Mouse (Mus musculus): ENCODE measurements around the gene Dnajb7.
A peak's percentile ranks its signal among the peaks of the same experiment; 100 is the strongest.
"Not testable (repeated sequence)": the region's sequence is repeated elsewhere in the genome, so short reads cannot be mapped to it uniquely, and the experiment has no call there.

The Dnajb7 gene

DNA sequence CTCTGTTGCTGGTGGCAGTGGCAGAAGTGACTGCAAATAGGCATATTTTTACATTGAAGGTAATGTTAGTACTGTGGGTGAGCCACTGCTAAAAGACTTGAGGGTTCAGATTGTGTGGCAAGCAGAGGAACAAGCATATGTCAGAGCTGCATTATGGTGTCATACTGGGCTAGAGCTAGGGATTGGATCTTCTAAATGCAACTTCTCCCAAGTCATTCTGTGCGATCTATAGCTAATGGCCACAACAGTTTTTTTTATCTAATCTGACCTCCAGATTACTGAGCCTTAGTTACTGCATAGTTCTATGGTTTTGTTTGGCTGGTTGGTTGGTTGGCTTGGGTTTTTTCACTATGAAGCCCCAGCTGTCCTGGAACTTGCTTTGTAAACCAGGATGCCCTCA is at the start of gene Dnajb7:
Gene Dnajb7, minus strand, starts transcription at position 101 of the 400 bp plus-strand sequence.
- no peak for DNase-seq (ENCODE audit: low read depth)

DNA sequence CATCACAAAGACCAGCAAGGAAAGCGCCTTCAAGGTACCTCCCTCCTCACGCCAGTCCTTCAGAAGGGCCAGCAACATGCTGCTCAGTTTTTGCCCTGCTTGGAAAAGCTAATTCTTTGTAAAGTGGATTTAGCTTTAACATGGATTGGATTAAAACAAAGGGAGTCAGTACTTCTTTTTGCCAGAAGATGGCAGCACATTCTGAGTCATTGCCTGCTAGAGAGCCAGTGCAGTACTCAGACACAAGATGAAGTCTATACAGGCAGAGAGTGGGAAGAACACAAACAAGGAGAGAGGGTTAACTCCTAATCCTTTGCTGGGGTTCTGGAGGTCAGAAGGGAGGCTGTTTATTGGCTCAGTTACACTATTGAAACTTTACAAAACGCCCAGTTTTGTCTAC is 40.4 kb upstream of the Dnajb7 start:
- peak; percentile 65 for DNase-seq (ENCODE audit: low read depth)

DNA sequence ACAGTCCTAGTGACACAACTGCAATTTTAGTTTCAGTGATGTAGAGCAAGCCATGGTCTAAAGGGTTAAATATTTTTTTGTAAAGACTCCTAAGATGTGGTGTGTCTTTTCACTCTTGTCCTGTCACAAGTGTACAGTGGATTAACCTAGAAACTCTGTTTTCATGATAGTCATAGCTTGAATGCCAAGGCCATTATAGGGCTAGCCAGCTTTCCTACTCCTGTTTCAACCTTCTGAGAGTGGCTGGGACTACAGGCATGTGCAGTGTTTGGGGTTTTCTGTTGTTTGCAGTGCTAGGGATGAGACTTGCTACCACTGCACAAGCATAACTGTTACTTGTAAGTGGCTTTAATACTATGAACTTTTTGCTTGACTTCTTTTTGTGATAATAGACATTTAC is 31.1 kb upstream of the Dnajb7 start:
- DNase-seq (ENCODE audit: low read depth), result no peak

DNA sequence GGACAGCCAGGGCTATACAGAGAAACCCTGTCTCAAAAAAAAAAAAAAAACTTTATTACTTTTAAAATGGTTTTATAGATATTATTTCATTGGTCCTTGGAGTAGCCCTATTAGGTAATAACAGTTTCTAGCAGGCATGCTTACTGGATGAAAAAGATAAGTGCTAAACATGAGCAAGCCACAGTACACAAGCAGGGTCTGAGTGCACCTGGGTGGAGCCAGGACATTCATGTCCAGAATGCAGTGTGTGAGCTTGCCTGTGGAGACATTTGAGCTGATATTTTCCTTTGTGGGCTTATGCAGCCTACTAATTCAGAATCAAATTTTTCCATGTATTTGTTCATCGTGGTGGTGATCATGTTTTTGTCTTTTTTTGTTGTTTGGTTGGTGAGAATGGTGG is 30.2 kb upstream of the Dnajb7 start:
- DNase-seq (ENCODE audit: low read depth), result no peak

DNA sequence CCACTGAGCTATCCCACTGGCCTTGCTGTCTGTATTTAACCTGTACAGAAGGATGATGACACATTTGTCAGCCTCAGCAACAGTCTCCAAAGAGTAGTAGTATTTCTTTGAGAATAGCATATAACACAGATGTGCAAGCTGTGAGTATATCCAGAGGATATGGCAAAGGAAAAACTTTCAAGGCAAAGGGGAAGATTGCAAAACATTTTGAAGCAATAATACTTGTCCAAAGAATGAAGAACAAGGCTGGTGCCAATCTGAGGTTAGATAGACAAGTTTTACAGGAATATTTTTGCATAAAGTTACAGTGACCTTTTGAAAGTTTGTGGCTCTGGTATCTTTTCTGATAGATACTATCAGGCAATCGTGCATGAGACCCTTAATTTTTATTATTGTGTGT is 23.1 kb upstream of the Dnajb7 start:
- DNase-seq (ENCODE audit: low read depth), result no peak

DNA sequence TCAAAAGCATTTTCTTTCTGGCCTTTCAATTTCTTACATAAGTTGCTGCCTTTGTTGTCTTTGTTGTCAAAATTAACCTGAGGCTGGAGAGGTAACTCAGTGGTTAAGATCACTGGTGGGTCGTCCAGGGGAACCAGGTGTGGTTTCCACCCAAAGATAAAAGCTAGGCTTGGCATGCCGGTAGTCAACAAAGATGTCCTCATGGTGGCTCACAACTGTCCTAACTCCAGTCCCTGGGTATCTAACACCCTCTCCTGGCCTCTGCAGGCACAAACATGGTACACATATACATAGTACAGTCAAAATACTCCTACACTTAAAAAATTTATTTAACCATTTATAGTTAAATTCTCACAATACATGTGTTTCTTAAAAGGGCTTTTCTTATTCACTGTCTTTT is 19.8 kb upstream of the Dnajb7 start:
- DNase-seq (ENCODE audit: low read depth), result no peak

DNA sequence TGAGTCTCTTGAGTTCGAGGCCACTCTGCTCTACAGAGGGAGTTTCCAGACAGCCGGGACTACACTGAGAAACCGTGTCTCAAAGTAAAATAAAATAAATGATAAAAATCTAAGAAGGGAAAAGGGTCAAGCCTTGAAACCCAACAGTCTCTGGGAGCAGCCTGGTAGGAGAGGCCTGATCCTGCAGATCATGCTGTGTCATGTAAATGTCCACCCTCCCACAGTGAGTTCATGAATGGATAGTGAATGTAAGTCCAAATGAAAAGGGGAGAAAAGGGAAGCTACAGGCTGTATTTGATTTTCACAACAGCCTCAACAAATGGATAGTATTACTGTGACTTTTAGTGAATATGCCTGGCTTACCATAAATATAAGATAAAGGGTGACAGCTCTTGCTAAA is 17.2 kb upstream of the Dnajb7 start:
- DNase-seq (ENCODE audit: low read depth), result no peak

DNA sequence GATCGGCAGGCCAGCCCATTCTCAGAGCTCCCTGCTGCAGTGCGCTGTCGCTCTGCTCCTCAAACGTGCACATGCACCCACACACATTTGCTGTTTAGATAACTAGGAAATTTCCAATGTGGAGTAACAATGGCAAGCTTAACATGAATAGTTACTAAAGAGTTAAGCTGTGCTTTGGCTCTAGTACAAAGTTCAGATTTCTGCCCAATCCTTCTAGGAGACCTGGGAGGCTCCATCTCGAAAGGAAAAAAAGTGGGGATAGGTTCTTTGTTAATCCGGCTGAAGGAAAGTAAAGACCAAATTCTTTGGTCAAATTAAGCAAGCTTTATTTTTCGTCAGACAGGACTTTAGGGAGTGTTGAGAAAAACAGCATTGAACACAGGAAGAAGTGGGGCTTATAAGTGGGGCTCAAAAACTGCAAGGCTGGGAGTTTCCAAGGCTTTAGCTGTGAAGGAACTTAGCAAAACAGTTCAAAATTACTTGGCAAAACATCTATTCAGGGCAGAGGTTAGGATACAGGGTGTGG is 14.1 kb upstream of the Dnajb7 start:
- no peak for DNase-seq (ENCODE audit: low read depth)

DNA sequence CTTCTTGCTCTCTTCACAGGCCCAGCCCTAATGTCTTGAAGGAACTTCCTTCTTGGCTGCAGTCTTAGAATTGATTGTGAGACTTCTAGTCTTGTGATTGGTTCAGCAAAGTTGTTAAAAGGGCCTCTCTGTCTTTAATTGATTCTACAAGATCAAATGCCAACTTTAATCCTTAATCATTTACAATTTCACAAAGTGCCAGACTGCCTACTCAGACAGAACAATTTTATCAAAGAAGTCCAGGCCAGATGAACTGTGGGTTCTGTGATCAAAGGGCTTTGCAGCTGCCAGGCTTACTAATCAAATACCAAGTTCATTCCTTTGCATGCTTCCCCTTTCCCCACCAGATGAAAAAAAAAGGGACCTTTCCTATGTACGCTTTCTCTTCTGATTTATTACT is 13.4 kb upstream of the Dnajb7 start:
- no peak for DNase-seq (ENCODE audit: low read depth)

DNA sequence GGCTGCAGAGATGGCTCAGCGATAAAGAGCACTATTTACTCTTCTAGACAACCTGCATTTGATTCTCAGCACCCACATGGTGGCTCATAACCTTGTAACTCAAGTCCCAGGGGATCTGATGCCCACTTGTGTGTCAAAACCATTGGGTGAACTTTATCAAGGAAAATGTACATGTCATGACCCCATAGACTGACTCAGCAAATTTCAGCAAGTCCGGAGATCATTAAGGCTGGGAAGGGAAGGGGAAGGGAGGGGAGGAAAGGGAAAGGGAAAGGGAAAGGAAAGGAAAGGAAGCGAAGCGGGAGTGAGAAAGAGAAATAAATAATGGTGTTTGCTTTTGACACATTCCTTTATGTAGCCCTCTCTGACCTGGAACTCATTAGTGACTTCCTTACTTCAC is 10.0 kb upstream of the Dnajb7 start:
- no peak for DNase-seq (ENCODE audit: low read depth)

DNA sequence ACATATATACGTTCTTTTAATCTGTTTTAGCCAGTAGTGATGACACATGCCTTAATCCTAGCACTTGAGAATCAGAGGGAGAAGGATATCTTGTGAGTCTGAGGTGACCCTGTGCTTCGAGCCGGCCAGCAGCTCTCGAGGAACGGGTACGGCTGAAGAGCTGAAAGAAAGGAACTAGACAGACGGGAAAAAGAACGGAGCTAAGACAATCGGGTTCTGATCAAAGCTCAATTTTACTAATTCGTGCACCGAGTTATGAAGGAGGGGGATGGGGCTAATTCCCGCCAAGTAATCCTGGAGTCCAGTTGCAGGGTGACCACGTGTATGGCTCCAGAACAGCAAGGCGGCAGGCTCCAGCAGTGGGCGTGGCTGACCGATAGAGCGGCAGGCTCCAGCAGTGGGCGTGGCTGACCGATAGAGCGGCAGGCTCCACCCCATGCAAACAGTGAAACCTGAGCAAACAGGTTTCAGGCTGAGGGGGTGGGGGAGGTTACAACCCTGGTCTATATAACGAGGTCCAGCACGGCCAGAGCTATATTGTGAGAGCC is 8.7 kb upstream of the Dnajb7 start:
- not testable (repeated sequence) for DNase-seq (ENCODE audit: low read depth)

DNA sequence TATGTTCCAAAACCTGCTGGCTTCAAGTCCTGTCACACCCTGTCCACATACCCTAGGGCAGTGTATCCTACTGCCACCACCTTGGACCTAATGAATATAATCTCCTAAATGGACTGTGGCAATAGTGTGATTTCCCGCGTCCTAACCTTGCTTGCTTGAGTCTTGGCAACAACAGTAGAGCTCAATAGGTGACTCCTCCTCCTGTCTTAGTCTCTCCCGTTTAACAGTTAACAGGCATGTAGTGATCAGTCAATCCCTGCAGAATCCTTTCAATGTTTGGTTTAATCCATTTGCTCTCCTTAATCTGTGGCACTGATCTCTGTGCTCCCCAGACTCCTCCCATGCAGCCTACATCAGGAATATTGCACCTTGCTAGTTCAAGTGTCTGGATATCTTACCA is 3.1 kb downstream of the Dnajb7 start:
- DNase-seq (ENCODE audit: low read depth), result no peak

DNA sequence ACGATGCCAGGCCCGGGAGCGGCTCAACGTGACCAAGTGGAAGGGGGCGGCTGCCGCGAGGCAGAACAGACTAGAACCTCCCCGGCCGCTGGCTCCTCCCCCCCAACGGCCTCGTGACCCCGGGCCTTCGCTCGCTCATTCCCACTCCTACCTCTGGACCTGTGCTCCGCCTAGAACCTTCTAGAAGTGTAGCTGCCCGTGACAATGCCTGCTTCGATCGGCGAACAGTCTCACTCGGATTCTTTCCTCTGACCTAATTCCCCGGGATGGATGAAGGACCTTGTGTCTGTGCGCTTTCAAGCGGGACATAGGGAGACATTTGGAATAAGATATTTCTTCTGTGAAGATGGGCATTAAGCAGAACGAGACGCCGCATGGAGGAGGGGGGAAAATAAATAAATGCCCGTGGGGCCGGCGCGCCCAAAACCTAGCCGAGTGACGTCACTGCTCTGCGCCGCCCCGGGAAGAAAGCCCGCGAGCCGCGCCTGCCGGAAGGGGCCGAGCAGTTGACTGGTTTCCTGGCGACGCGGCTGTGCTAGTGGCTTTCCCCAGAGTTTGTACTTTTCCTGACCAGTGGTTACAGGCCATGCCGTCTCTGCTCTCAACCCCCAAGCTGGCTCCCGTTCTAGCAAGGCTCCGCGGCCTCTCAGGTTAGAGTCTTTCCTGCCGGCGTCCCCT is 8.3 kb downstream of the Dnajb7 start, which contains the start of the genes St13 and Xpnpep3:
Gene St13, minus strand, starts transcription at position 440 of the 678 bp plus-strand sequence.
Gene Xpnpep3, plus strand, starts transcription at position 501 of the 678 bp plus-strand sequence.
- DNase-seq (ENCODE audit: low read depth), result peak; percentile 93

DNA sequence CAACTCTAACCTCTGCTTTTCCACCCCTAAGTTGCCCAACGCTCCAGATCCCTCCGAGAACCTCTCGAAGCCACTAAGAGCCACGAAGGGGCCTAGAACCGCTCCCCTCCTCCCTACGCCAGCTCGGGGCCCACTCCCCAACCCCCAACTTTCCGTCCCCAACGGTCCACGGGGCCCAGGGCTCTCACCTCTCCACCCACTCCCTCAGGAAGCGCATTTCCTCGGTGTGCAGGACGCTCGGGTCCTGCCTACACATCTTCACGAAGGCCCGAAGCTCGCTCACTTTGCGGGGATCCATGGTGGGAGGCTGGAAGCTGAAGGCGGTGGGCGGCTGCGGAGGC is 8.8 kb downstream of the Dnajb7 start:
- no peak for DNase-seq (ENCODE audit: low read depth)

DNA sequence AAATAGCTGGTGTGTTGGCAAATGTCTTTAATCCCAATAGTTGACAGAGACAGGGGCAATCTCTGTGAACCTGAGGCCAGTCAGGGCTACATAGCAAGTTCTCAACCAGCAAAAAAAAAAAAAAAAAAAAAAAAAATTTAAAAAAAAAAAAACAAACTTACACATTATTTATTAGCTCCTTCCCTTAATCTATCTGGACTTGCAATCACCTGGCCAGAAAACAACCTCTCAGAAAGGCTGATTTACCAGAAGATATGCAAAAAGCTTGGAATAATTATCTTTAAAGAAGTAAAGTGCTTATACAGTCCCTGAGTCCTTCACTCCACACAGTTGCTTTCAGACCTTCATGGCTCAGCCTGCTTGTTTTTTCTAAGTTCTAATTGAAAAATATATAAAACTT is 9.9 kb downstream of the Dnajb7 start:
- DNase-seq (ENCODE audit: low read depth), result no peak

DNA sequence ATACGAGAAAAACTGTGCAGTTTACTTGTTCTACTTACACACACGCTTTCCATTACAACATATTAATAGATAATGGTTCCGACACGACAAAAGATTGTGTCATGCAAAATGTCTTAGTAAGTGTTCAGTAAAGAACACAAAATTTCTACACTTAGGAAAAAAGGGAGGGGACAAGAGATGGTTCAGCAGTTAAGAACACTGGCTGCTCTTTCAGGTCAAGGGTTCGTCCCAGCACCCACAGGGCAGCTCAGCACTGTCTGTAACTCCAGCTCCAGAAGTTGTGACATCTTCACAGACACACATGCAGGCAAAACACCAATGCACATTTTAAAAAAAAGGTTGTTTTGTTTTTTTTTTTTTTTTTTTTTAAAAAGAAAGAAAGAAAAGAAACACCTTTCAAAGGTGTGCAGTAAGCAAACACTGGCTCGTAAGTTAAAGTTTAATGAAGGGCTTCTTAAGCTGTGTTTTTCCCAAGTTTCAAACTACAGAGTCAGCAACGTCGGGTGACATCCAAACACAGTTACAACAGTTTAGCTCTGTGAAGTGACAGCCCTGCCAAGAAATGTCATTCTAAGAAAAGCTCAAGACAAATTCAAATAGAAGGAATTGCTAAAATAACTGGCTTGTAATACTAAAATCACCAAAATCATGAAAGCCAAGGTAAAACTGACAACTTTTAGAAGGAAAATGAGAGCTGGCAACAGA is 13.7 kb downstream of the Dnajb7 start:
- DNase-seq (ENCODE audit: low read depth), result no peak

DNA sequence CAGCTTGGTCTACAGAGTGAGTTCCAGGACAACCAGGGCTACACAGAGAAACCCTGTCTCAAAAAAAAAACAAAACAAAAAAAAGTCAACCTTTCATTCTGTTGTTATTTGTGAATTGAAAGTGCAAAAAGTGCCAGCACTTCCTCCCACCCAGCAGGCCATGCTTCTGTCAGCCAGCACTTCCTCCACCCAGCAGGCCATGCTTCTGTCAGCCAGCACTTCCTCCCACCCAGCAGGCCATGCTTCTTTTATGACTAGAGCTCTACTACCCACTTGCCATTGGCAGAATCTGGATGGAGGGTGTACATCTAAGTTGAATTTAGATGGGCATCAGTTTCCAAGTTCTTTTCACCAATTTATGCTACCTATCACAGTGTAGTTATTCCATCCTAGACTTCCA is 15.1 kb downstream of the Dnajb7 start:
- DNase-seq (ENCODE audit: low read depth), result no peak

DNA sequence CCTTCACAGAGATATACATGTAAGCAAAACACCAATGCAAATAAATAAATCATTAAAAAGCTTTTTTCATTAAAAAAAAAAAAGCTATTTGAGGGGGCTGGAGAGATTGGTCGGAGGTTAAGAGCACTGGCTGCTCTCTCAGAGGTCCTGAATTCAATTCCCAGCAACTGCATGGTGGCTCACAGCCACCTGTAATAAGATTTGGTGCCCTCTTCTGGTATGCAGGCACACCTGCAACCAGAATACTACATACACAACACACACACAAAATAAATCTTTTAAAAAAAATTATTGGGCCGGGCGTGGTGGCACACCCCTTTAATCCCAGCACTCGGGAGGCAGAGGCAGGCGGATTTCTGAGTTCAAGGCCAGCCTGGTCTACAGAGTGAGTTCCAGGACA is 21.8 kb downstream of the Dnajb7 start:
- DNase-seq (ENCODE audit: low read depth), result no peak

DNA sequence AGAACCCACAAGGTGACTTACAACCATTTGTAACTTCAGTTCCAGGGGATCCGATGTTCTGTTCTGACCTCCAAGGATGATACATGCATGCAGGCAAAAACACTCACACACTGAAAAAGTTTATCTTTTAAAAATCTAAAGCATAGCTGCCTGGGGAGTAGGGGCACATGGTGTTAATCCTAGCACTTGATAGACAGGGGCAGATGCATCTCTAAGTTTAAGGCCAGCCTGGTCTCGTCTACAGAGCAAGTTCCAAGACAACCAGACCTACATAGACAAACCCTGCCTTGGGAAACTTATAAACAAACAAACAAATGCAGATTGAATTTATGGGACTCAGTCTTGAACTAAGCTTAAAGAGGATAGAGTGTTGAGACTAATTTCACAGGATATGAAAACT is 29.3 kb downstream of the Dnajb7 start:
- no peak for DNase-seq (ENCODE audit: low read depth)

DNA sequence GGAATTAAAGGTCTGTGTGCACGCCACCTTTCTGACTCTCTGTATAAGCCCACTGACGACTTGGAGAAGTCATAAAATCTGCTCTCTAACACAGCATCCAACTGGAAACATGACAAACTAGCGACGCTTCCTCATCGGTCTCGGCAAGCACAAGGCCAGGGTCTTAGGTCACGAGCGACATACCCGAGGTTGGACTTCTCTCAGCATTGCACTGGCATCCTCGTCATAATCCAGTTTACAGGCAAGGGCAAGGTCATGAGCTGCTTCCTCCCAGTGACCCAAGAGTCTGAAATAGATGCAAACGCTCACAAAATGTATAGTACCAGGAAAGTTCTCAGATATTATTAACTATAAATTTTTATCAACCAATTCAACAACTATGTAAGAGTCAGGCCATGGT is 33.5 kb downstream of the Dnajb7 start:
- no peak for DNase-seq (ENCODE audit: low read depth)

DNA sequence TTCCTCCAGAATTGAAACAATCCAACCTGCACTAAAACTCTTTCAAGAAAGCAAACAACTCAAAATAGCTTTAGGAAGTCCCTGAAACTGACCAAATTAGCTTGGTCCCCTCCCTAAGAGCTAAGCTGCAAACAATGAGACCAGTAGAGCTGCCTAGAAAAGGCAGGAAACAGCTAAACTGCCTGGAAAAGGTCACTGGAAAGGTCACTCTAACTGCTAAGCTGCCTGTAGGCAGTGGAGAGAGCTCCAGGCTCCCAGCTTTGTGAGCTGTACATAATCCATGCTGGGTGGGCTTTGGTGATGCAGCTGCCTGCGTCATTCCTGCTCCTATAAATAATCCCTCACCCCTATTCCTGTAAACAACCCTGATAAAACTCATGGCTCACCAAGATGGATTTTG is 37.7 kb downstream of the Dnajb7 start:
- DNase-seq (ENCODE audit: low read depth), result no peak

DNA sequence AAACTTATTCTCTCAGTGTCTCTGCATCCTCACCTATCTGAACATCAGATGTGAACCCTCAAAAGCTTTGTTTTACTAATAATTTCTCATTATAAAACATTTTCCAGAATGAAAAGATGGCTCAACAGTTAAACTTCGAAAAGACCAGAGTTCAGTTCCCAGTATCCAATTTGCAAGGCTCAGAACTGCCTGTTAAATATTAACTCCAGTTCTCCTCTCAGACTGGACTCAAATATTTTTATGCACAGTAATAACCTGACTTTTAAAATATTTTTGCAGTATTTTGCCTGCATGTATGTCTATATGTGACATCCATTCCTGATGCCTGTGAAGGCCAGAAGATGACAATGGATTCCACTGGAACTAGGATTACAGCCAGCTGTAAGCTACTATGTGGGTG is 39.5 kb downstream of the Dnajb7 start:
- DNase-seq (ENCODE audit: low read depth), result no peak

DNA sequence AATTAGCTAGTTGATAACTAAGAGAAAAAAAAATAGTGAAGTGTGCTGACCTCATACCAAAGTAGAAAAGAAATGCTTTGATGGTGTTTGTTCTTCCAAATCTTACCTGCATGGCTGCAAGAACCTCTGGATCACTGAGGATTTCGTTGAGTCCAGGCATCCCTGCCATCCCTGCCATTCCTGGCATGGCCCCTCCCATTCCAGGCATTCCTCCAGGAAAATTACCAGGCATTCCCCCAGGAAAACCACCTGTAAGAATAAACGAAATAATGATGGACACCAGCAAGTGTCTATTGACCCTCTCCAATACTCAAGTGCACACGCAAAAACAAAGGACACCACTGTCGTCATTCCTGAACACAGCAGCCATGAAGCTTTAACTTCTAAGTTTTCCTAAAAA is 41.9 kb downstream of the Dnajb7 start:
- no peak for DNase-seq (ENCODE audit: low read depth)

All from c-Kit-positive CD71-negative TER-119-negative erythroid progenitor cells, embryonic 14.5 days (primary cell).